Mouse (Mus musculus): ENCODE results near the gene Mrps17. TPM values are rescaled to one million over a fixed set of nuclear protein-coding genes. Genes with fewer than 3 reads are reported as not detected.
"Not testable (repeated sequence)": the region's sequence is repeated elsewhere in the genome, so short reads cannot be mapped to it uniquely, and the experiment has no call there.

Mrps17 gene
- 83.5 and 93.1 TPM in 2 replicates for polyA plus RNA-seq (2015; fragmentation: Nextera tagmentation; extraction: Ambion mirVana)

- H3K27ac ChIP-seq (ENCODE audit: low read length), result peak within 1 kb of the TSS; percentile 68
- peaks cover 27% of the 10 kb centered on the region for H3K36me3 ChIP-seq (ENCODE audit: control insufficient read depth, insufficient read depth)
- H3K4me3 ChIP-seq (ENCODE audit: low read depth, low read length), result peak within 1 kb of the TSS; percentile 79
- peaks cover 4% of the 10 kb centered on the region for H3K4me1 ChIP-seq (ENCODE audit: control insufficient read depth, low read depth, low read length)
- no peaks in the 10 kb centered on the region for H3K9me3 ChIP-seq (replicated peaks; ENCODE audit: control insufficient read depth, low read length)
- peak within 1 kb of the TSS; percentile 82 for H3K9ac ChIP-seq (ENCODE audit: low read depth, low read length)
- under 1% methylated on average over 33 of the region's 33 CpGs for WGBS (ENCODE audit: insufficient replicate concordance)
- no peaks in the 10 kb centered on the region for H3K27me3 ChIP-seq (ENCODE audit: control insufficient read depth, insufficient read depth, low read depth, low read length)
- ATAC-seq (ENCODE audit: low read depth), result peak; percentile 99
- peak within 1 kb of the TSS; percentile 75 for H3K4me2 ChIP-seq (ENCODE audit: low read depth, low read length)
Observed at GRCm38 (mm10) chr5:129715326-129715861, at the start of gene Mrps17. Gene Mrps17 (plus strand): TSS chr5:129715497.

DNA sequence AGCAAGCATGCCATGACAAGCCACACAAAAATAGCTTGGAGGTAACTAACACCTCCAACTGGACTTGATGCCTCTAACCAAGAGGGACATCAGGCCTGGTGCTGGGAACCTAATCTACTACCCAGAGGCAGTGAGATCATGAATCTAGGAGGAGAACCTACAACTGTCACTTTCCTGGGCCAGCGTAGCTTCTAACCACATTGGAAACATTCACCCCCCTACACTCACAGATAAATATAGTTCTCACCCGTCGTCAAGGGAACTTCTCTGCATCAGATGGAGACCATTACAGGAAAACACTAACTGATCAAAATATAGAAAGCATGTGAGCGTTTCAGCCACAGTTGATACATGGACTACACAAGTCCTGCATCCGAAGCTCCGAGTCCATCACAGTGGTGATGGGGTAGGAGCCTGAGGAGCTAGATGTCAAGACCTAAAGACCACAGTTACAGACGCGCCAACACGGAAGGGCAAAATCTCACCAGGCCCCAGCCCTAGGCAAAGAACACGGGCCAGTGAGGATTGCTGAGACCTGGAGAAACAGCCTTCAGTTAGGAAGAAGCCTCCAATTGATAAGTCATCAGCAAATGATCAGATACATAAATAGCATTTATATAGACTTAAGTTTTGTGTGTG lies 48.9 kb upstream of the Mrps17 start:
- WGBS (ENCODE audit: insufficient replicate concordance), result 62% methylated on average over 10 of the region's 10 CpGs
- Histone ChIP-seq H3K4me2 (ENCODE audit: low read depth, low read length) (no peak overlapping the region), H3K27ac (ENCODE audit: low read length) (no peak overlapping the region), H3K4me1 (ENCODE audit: control insufficient read depth, low read depth, low read length) (no peaks in the 10 kb centered on the region), H3K9me3 (replicated peaks; ENCODE audit: control insufficient read depth, low read length) (no peaks in the 10 kb centered on the region), H3K27me3 (ENCODE audit: control insufficient read depth, insufficient read depth, low read depth, low read length) (no peaks in the 10 kb centered on the region), H3K9ac (ENCODE audit: low read depth, low read length) (no peak overlapping the region), H3K4me3 (ENCODE audit: low read depth, low read length) (no peak overlapping the region), H3K36me3 (ENCODE audit: control insufficient read depth, insufficient read depth) (no peaks in the 10 kb centered on the region)
- ATAC-seq (ENCODE audit: low read depth), result no peak

GRCm38 (mm10) chr5:129667851-129668250 lies 47.4 kb upstream of the Mrps17 start:
- Histone ChIP-seq H3K4me2 (ENCODE audit: low read depth, low read length) (no peak overlapping the region), H3K27ac (ENCODE audit: low read length) (no peak overlapping the region), H3K4me1 (ENCODE audit: control insufficient read depth, low read depth, low read length) (no peaks in the 10 kb centered on the region), H3K36me3 (ENCODE audit: control insufficient read depth, insufficient read depth) (no peaks in the 10 kb centered on the region), H3K9ac (ENCODE audit: low read depth, low read length) (no peak overlapping the region), H3K4me3 (ENCODE audit: low read depth, low read length) (no peak overlapping the region), H3K9me3 (replicated peaks; ENCODE audit: control insufficient read depth, low read length) (no peaks in the 10 kb centered on the region), H3K27me3 (ENCODE audit: control insufficient read depth, insufficient read depth, low read depth, low read length) (no peaks in the 10 kb centered on the region)
- WGBS (ENCODE audit: insufficient replicate concordance), result 56% methylated on average over 4 of the region's 4 CpGs
- no peak for ATAC-seq (ENCODE audit: low read depth)

DNA sequence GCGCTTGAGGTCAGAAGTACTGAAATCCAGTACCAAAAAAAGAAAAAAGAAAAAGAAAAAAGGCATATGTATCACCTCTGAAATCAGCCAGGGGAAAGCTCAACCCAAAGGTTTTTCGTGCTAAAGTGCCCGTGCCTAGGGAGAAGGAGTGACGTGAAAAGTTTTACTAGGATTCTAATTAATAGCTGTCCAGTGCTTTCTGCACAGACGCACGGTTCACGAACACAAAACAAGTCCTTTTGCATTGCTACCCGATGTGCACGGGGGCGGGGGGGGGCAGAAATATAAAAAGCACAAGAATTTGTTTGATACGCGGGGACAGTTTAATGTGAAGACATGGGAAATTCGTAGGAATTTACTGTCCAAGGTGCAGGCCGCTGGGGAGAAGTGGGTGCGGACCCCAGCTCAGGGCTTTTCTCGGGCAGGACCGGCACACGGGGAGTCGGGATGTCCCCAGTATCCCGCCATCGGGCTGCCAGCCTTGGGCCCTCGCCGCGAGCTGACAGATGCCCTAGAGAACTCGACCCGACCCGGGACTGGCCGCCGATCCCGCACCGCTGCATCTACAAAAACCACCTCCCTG lies 45.8 kb upstream of the Mrps17 start:
- Histone ChIP-seq H3K27ac (ENCODE audit: low read length) (no peak overlapping the region), H3K4me2 (ENCODE audit: low read depth, low read length) (peak overlapping the region; percentile 54), H3K4me3 (ENCODE audit: low read depth, low read length) (peak overlapping the region; percentile 71), H3K4me1 (ENCODE audit: control insufficient read depth, low read depth, low read length) (no peaks in the 10 kb centered on the region), H3K36me3 (ENCODE audit: control insufficient read depth, insufficient read depth) (no peaks in the 10 kb centered on the region), H3K9me3 (replicated peaks; ENCODE audit: control insufficient read depth, low read length) (no peaks in the 10 kb centered on the region), H3K9ac (ENCODE audit: low read depth, low read length) (peak overlapping the region; percentile 72), H3K27me3 (ENCODE audit: control insufficient read depth, insufficient read depth, low read depth, low read length) (no peaks in the 10 kb centered on the region)
- no peak for ATAC-seq (ENCODE audit: low read depth)
- under 1% methylated on average over 31 of the region's 31 CpGs for WGBS (ENCODE audit: insufficient replicate concordance)

GRCm38 (mm10) chr5:129670036-129670458 lies 45.2 kb upstream of the Mrps17 start, which contains the start of gene Zfp11:
Gene Zfp11 (minus strand): TSS chr5:129670099.
- peak within 1 kb of the TSS; percentile 71 for H3K4me3 ChIP-seq (ENCODE audit: low read depth, low read length)
- no peaks in the 10 kb centered on the region for H3K4me1 ChIP-seq (ENCODE audit: control insufficient read depth, low read depth, low read length)
- 1% methylated on average over 23 of the region's 23 CpGs for WGBS (ENCODE audit: insufficient replicate concordance)
- H3K9ac ChIP-seq (ENCODE audit: low read depth, low read length), result peak within 1 kb of the TSS; percentile 72
- no peaks in the 10 kb centered on the region for H3K27me3 ChIP-seq (ENCODE audit: control insufficient read depth, insufficient read depth, low read depth, low read length)
- no peaks in the 10 kb centered on the region for H3K9me3 ChIP-seq (replicated peaks; ENCODE audit: control insufficient read depth, low read length)
- H3K36me3 ChIP-seq (ENCODE audit: control insufficient read depth, insufficient read depth), result no peaks in the 10 kb centered on the region
- H3K27ac ChIP-seq (ENCODE audit: low read length), result no peak within 1 kb of the TSS
- peak within 1 kb of the TSS; percentile 54 for H3K4me2 ChIP-seq (ENCODE audit: low read depth, low read length)
- peak; percentile 74 for ATAC-seq (ENCODE audit: low read depth)

- H3K9ac ChIP-seq (ENCODE audit: low read depth, low read length); H3K4me1 ChIP-seq (ENCODE audit: control insufficient read depth, low read depth, low read length); H3K9me3 ChIP-seq (replicated peaks; ENCODE audit: control insufficient read depth, low read length); H3K27ac ChIP-seq (ENCODE audit: low read length); H3K4me2 ChIP-seq (ENCODE audit: low read depth, low read length); H3K36me3 ChIP-seq (ENCODE audit: control insufficient read depth, insufficient read depth); ATAC-seq (ENCODE audit: low read depth); H3K4me3 ChIP-seq (ENCODE audit: low read depth, low read length); H3K27me3 ChIP-seq (ENCODE audit: control insufficient read depth, insufficient read depth, low read depth, low read length): not testable (repeated sequence)
- 66% methylated on average over 5 of the region's 5 CpGs for WGBS (ENCODE audit: insufficient replicate concordance)
Observed at GRCm38 (mm10) chr5:129685141-129685540, 30.2 kb upstream of the Mrps17 start.

GRCm38 (mm10) chr5:129687621-129688020 lies 27.7 kb upstream of the Mrps17 start:
- no peak for ATAC-seq (ENCODE audit: low read depth)
- no peak overlapping the region for H3K27ac ChIP-seq (ENCODE audit: low read length)
- no peak overlapping the region for H3K4me3 ChIP-seq (ENCODE audit: low read depth, low read length)
- no peak overlapping the region for H3K9ac ChIP-seq (ENCODE audit: low read depth, low read length)
- H3K9me3 ChIP-seq (replicated peaks; ENCODE audit: control insufficient read depth, low read length), result no peaks in the 10 kb centered on the region
- H3K27me3 ChIP-seq (ENCODE audit: control insufficient read depth, insufficient read depth, low read depth, low read length), result no peaks in the 10 kb centered on the region
- no peaks in the 10 kb centered on the region for H3K4me1 ChIP-seq (ENCODE audit: control insufficient read depth, low read depth, low read length)
- no peaks in the 10 kb centered on the region for H3K36me3 ChIP-seq (ENCODE audit: control insufficient read depth, insufficient read depth)
- WGBS (ENCODE audit: insufficient replicate concordance), result 63% methylated on average over 7 of the region's 7 CpGs
- H3K4me2 ChIP-seq (ENCODE audit: low read depth, low read length), result no peak overlapping the region

DNA sequence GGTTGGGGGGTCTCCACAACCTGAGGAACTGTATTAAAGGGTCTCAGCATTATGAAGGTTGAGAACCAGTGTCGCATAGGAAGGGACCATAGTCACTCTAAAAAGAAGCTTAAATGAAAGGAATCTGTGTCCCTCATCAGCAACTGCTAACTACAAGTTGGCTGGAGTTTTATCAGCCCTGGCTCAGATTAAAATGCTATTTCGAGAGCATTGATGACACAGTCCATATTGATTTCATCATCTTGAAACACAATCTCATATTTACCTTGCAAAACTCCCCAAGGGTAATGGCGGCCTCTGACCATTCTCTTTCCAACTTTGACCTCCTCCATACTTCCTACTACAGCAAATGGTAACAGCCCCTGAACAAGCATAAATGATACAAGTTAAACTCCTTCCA lies 24.8 kb upstream of the Mrps17 start:
- ATAC-seq (ENCODE audit: low read depth), result no peak
- 55% methylated on average over 3 of the region's 3 CpGs for WGBS (ENCODE audit: insufficient replicate concordance)
- no peak overlapping the region for H3K27ac ChIP-seq (ENCODE audit: low read length)
- no peak overlapping the region for H3K9ac ChIP-seq (ENCODE audit: low read depth, low read length)
- no peak overlapping the region for H3K4me3 ChIP-seq (ENCODE audit: low read depth, low read length)
- H3K9me3 ChIP-seq (replicated peaks; ENCODE audit: control insufficient read depth, low read length), result no peaks in the 10 kb centered on the region
- H3K4me1 ChIP-seq (ENCODE audit: control insufficient read depth, low read depth, low read length), result no peaks in the 10 kb centered on the region
- H3K36me3 ChIP-seq (ENCODE audit: control insufficient read depth, insufficient read depth), result no peaks in the 10 kb centered on the region
- no peak overlapping the region for H3K4me2 ChIP-seq (ENCODE audit: low read depth, low read length)
- H3K27me3 ChIP-seq (ENCODE audit: control insufficient read depth, insufficient read depth, low read depth, low read length), result no peaks in the 10 kb centered on the region

DNA sequence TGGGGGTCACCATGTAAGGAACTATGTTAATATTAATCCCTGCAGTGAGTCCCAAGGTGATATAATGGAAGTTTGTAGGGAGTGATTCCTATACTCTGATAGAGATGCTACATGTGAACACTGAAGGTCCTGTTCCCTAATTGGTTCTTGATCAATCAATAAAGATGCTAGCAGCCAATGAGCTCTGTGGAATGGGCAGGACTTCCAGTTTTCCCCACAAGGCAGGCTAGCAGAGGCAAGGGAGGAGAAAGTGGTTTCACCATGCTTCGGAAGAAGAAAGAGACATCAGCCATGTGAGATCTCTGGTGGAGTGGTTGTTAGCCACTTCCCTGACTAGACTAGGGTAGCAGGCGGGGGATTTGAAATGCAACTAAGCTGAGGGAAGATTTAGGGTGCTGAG lies 14.8 kb upstream of the Mrps17 start:
- H3K27ac ChIP-seq (ENCODE audit: low read length), result no peak overlapping the region
- no peaks in the 10 kb centered on the region for H3K36me3 ChIP-seq (ENCODE audit: control insufficient read depth, insufficient read depth)
- no peak for ATAC-seq (ENCODE audit: low read depth)
- no peak overlapping the region for H3K9ac ChIP-seq (ENCODE audit: low read depth, low read length)
- H3K9me3 ChIP-seq (replicated peaks; ENCODE audit: control insufficient read depth, low read length), result no peaks in the 10 kb centered on the region
- no peak overlapping the region for H3K4me3 ChIP-seq (ENCODE audit: low read depth, low read length)
- no peaks in the 10 kb centered on the region for H3K4me1 ChIP-seq (ENCODE audit: control insufficient read depth, low read depth, low read length)
- H3K27me3 ChIP-seq (ENCODE audit: control insufficient read depth, insufficient read depth, low read depth, low read length), result peaks cover 5% of the 10 kb centered on the region; the same call in 1 of the 2 replicates
- 29% methylated on average over 2 of the region's 2 CpGs for WGBS (ENCODE audit: insufficient replicate concordance)
- H3K4me2 ChIP-seq (ENCODE audit: low read depth, low read length), result no peak overlapping the region

All from liver, embryonic 16.5 days (tissue).